Mouse (Mus musculus) layer of hippocampus, postnatal 25 days (tissue): ENCODE results near the gene Gm5150. TPM values are rescaled to one million over a fixed set of nuclear protein-coding genes. Genes with fewer than 3 reads are reported as not detected.
"Not testable (repeated sequence)": the region's sequence is repeated elsewhere in the genome, so short reads cannot be mapped to it uniquely, and the experiment has no call there.

Experiments
- DNase-seq, 2 experiments: peaks; one replicate each; pipeline ENCODE4 v3.0.0; 2022; ENCODE audit warnings: mixed read lengths in 2 of 2, low spot score in 1 of 2; ENCODE audit errors: extremely low spot score in 1 of 2
- microRNA-seq, 2 experiments: library from miRNA; unstranded; fragments of <30 nt; microRNA quantifications; one replicate each; pipeline ENCODE4 v1.2.0; 2021
- total RNA-seq, 2 experiments: library from RNA; stranded (reverse); gene quantifications; 2 replicates each; pipeline ENCODE4 v1.2.3; 2021

Gm5150 gene
- not detected for total RNA-seq

DNA sequence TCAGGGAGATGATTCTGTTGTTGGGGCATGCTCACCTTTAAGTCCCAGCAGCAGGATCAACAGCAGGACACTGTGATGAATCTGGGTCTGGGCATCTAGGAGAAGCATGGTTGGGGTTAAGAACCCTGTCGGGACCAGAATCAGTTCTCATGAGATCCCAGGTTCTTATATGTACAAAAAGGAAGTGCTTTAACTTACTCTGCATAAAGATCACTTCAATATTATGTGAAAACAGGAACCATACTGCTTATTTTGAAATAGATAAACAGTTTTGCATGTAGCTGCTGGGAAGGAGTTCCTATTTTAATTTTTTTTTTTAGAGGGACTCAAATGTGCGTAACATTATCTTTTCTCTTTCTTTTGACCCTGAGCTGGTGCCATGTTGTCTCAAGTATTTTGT is at the start of gene Gm5150:
Gene Gm5150 (minus strand): TSS at position 223 of the 400 bp plus-strand sequence.
- DNase-seq: no peak

DNA sequence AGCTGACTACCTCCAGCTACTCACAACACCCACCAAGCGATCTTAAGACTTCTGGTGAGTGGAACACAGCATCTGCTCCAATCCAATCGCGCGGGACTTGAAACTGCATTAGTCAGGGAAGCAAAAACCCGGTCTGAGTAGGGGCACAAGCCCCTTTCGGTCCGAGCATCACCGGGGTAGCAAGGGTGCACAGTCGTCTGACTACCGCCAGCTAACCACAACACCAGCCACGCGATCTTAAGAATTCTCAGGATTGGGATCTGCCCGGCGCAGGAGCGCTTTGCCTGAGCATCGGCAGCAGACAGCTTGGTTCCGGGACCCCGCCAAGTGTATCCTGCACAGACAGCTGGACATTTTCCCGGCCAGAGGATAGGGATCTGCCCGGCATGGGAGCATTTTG is 45.5 kb upstream of the Gm5150 start:
- not testable (repeated sequence) for DNase-seq

DNA sequence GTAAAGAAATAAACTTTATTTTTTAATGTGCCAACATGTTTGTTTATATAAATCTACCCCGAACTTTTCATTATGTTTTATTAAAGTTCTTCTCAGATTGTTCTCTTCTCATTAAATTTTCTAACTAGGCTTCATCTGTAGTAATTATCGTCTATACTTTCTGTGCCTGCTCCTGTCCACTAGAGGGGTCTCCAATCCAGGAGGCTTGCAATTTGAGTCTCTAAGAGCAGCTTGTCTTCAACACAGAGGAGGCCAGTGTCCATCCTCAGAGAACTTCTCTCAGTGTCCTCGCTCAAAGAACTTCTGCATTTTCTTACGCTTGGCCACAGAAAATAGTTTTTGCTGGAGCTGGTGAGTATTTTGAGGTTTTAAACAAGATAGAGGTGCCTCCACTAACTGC is 41.1 kb upstream of the Gm5150 start:
- no peak for DNase-seq

DNA sequence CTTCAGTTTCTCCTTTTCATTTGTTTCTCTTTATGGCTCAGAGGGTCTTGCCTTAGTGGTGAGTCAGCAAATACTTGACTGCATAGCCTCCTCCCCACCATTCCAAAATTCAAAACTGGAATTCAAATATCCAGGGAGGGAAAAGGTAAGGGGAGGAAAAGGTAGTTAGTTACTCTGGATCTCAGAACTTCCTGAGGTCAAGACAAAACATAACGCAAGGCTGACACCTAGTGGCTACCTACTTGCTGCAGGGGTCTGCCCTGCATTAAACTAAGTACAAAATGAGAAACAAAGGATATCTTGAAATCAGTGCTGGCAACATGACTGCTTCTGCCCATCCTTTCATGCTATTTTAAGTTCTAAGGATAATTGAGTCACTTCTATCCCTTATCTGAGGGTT is 37.1 kb upstream of the Gm5150 start:
- peak in 1 of 2 experiments; percentile 56 for DNase-seq

DNA sequence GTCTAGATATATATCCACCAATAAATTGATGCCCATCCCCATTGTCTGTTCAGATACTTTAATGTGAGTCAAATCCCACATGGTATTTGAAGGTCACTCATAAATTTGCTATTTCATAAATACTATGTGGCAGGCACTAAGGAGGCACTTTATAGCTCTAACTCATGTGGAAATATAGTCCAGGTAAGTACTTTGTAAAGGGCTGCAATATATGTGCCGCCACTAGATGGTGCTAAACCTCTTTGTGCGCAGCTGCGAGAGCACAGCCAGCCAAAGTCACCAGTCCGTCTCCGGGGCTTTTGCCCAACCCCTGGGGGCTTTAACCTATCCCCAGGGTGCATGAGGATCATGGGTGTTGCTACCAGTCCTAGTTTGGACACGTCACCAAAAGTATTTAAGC is 18.8 kb upstream of the Gm5150 start:
- DNase-seq: peak; percentile 16 to 68

DNA sequence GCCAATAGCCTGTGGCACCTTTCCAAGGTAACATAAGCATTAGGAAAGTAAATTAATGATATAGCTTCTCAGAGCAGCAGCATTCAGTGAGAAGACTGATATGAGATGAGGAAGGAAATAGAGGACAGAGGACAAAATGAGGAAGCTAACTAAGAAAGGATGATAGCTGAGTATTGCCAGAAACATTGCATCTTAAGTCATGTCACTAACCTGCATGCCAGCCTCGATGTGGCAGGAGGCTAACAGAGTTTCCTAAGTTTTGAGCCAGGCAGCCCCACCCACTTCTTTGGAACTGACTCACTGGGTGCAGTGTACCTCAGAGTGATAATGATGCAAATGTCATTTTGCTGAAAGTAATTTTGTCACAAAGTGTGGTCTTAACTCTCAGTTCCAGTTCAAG is 16.0 kb upstream of the Gm5150 start:
- no peak for DNase-seq

DNA sequence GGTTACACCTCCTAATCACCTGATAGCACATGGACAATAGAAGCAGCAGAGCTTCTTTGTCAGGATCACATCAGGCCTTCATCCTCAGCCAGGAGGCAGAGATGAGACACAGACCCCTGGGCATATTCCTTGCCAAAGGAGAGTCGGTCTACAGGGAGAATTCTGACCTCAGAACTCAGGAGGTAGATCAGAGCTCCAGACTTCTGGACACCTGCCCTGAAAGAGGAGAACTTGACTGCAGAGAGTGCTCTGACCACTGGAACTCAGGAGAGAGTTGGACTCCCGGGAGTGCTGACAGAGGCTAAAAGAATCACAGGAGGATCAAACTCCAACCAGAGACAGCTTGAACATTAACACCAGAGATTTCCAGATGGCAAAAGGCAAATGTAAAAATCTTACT is 8.2 kb upstream of the Gm5150 start:
- DNase-seq: not testable (repeated sequence)

DNA sequence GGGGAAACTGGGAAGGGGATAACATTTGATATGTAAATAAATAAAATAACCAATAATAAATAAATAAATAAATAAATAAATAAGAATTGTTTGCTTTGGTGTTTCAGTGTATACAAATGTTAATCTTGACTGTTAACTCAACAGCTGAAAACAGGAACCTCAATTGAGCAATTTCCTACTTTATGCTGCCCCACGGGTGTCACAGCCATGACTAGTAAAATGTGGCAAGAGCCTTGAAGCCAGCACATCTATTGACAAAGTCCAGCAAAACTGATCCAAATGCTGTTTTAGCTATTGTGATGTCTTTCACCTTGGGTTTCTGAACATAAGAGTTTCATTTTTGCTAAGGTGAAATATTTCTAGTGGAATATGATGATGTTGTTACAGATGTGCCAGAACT is 1.6 kb upstream of the Gm5150 start:
- no peak for DNase-seq

DNA sequence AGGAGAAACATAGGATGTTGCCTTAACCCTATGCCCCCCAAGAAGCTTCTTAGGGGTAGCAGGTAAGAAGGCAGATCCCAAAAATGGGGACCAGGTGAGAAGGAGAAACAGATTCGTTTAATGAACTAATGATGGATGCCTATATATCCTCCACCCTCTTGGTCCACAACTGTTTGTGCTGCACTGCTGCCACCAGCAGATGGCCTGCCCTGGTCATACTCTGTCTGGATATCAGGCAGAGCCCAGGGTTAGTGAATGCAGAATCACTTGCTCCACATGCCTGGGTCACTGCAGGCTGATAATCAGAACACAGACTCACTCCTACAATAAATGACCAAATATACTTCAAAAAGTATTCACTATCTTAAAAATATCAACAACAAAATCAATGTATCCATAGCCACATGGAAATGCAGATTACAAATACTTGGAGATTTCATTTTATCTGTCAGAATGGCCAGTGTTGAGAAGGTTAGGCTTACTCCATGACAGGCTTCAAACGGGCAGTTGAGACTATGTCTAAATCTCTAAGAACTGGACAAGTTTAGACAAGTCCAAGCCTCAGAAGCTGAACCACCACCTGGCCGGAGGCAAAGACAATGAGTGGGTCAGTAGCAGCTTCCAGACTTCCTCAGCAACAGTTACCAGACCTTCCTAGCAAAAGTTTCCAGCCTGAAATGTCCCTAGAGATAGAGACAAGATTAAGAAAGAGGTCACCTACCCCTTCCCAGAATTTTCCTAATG is 2.2 kb downstream of the Gm5150 start:
- DNase-seq: no peak

DNA sequence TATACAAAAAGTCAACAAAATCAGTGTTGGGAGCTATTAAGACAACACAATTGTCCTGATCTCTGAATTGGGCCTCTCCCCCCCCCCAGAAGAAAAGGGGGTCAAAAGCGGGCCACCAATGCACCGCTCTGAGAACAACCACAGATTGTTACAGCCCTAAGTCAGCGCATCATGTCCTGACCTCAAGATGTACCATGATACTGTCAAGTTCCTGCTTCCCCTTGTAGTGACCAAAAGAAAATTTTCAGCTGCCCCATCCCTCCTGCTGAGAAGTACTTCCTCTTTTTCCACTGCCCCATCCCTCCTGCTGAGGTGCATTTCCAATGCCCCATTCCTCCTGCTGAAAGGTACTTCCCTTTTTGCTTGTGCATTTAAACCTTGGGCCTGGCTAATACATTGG is 6.8 kb downstream of the Gm5150 start:
- DNase-seq: not testable (repeated sequence)

DNA sequence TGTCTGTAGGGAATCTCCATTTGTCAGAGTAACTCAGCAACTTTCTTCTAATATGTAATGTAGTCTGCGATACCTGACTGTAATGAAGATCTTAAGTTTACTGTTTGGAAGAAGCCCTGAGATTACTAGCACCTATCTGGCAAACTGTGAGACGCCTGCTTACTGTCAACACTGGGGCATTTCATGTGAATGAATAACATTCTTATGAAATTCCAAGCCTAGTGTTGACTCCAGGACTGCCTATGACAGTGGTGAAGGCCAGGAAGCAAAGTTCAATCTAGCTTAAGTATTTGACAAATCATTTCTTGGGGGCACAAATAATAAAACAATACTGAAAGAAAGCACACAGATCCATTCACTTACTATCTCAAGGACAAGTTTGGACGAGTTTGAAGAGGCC is 24.0 kb downstream of the Gm5150 start:
- no peak for DNase-seq

DNA sequence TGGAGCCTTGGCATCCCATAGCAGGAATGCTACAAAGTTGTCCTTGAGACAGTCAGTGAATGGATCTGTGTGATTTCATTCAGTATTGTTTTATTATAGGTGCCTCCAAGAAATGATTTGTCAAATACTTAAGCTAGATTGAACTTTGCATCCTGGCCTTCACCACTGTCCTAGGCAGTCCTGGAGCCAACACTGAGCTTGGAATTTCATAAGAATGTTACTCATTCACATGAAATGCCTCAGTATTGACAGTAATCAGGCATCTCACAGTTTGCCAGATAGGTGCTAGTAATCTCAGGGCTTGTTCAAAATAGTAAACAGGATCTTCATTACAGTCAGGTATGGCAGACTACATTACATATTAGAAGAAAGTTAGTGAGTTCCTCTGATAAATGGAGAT is 49.3 kb downstream of the Gm5150 start:
- no peak for DNase-seq

Small RNAs within 50 kb of the gene (microRNA-seq; reads per million reads assigned to microRNA genes)
- gene Gm24694: 0 reads per million in 2 experiments

Other genes with a start within 250 kb of the Gm5150 start
- gene Sirpb1c, start 157.9 kb downstream of the Gm5150 start, total RNA-seq: not detected